Mouse (Mus musculus) midbrain, embryonic 15.5 days (tissue): ENCODE data around the gene Tapbp. TPM values are rescaled to one million over a fixed set of nuclear protein-coding genes. Genes with fewer than 3 reads are reported as not detected.

Experiments
- ATAC-seq: fragments of 200-750 bp; cut with Nextera tagmentation; replicated peaks from 2 replicates; pipeline ENCODE4 v1.8.0; 2017; ENCODE audit warnings: moderate TSS enrichment
- H3K27ac ChIP-seq: fragments of 300-500 bp; sonication (generic); 2 replicates; pipeline ENCODE4 v1.5.1; 2015; ENCODE audit warnings: mild to moderate bottlenecking, inconsistent platforms
- H3K27me3 ChIP-seq: fragments of 300-500 bp; sonication (generic); replicated peaks from 2 replicates; pipeline ENCODE4 v1.6.1; 2015; ENCODE audit warnings: inconsistent platforms
- H3K36me3 ChIP-seq: fragments of 300-500 bp; sonication (generic); replicated peaks from 2 replicates; pipeline ENCODE4 v1.6.1; 2015; ENCODE audit warnings: inconsistent platforms
- H3K4me1 ChIP-seq: fragments of 300-500 bp; sonication (generic); 2 replicates; pipeline ENCODE4 v1.6.1; 2015; ENCODE audit warnings: inconsistent platforms
- H3K4me2 ChIP-seq: fragments of 300-500 bp; sonication (generic); 2 replicates; pipeline ENCODE4 v1.6.1; 2015; ENCODE audit warnings: inconsistent platforms, mild to moderate bottlenecking, moderate library complexity
- H3K4me3 ChIP-seq: fragments of 300-500 bp; sonication (generic); 2 replicates; pipeline ENCODE4 v1.5.1; 2015; ENCODE audit warnings: mild to moderate bottlenecking, inconsistent platforms
- H3K9ac ChIP-seq: fragments of 300-500 bp; sonication (generic); 2 replicates; pipeline ENCODE4 v1.6.1; 2015; ENCODE audit warnings: mild to moderate bottlenecking, inconsistent platforms
- H3K9me3 ChIP-seq: fragments of 300-500 bp; sonication (generic); 2 replicates; pipeline ENCODE4 v1.6.1; 2016; ENCODE audit warnings: inconsistent platforms
- WGBS: fragments of 180-500 bp; shearing (Covaris S2); methylation state at CpG from one replicate; pipeline ENCODE4 v1.1.7; 2015; ENCODE audit warnings: mixed read lengths; 5-methylcytosine and 5-hydroxymethylcytosine counted together
- polyA plus RNA-seq: library from polyadenylated mRNA; unstranded; fragments of >200 nt; fragmentation: Nextera tagmentation; extraction: Ambion mirVana; gene quantifications from 2 replicates; pipeline ENCODE4 v1.2.1, GENCODE M21; 2015

The Tapbp gene
- polyA plus RNA-seq, 1 experiment from 2014 or later, result 23.6 TPM

- Histone ChIP-seq H3K36me3 (no peaks in the 10 kb centered on the region), H3K27ac (peak within 1 kb of the TSS; percentile 93), H3K4me3 (peak within 1 kb of the TSS; percentile 93), H3K9ac (peak within 1 kb of the TSS; percentile 89), H3K4me1 (peaks cover 26% of the 10 kb centered on the region), H3K9me3 (no peaks in the 10 kb centered on the region), H3K27me3 (no peaks in the 10 kb centered on the region), H3K4me2 (peak within 1 kb of the TSS; percentile 99)
- under 1% methylated on average over 80 of the region's 80 CpGs for WGBS
- peak; percentile 90 for ATAC-seq
Observed at GRCm38 (mm10) chr17:33929371-33930279, 13.9 kb downstream of the Tapbp start, which contains the start of gene Rgl2. Gene Rgl2 (plus strand): TSS chr17:33929543.

DNA sequence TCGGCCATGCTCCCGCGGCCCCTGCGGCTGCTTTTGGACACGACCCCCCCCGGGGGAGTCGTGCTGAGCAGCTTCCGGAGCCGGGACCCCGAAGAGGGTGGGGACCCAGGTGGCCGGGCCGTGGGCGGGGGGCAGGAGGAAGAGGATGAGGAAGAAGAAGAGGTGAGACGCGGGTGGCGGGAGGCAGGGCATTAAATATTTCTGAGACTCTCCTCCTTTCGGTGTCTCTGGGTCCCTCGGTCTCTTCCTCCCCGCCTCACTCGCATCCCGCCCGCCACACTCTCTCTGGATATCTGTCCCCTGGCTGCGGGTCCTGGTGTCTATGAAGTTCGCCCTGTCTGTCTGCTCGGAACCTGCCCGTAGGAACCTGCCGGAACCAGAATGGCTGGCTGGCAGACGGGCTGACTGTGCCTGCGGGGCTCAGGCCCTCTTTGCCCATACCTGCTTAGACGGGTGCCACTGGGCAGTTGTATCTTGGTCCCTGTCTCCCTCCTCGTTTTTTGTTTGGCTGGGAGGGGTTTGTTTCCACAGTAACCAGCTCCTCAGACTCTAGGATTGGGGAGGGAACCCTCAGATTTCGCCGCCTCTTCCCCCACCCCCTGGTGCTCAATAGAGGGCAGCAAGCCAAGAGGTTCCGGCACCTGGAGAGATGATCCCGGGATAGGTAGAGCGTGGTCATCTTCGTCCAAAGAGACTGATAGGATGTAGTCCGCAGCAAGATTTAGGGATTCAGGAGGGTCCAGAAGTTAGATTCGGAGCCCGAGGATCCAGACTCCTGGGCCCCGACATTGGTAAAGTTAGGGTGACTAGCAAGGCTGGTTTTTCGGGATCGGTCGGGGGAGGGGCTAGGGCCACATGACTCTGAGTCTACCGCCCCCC lies 14.8 kb downstream of the Tapbp start:
- Histone ChIP-seq H3K27me3 (no peaks in the 10 kb centered on the region), H3K9me3 (no peaks in the 10 kb centered on the region), H3K4me1 (peaks cover 26% of the 10 kb centered on the region), H3K9ac (peak overlapping the region; percentile 89), H3K36me3 (no peaks in the 10 kb centered on the region), H3K4me2 (peak overlapping the region; percentile 99), H3K27ac (peak overlapping the region; percentile 93), H3K4me3 (peak overlapping the region; percentile 93)
- no peak; the same call in 1 of the 2 replicates for ATAC-seq
- under 1% methylated on average over 45 of the region's 45 CpGs for whole genome bisulfite sequencing

DNA sequence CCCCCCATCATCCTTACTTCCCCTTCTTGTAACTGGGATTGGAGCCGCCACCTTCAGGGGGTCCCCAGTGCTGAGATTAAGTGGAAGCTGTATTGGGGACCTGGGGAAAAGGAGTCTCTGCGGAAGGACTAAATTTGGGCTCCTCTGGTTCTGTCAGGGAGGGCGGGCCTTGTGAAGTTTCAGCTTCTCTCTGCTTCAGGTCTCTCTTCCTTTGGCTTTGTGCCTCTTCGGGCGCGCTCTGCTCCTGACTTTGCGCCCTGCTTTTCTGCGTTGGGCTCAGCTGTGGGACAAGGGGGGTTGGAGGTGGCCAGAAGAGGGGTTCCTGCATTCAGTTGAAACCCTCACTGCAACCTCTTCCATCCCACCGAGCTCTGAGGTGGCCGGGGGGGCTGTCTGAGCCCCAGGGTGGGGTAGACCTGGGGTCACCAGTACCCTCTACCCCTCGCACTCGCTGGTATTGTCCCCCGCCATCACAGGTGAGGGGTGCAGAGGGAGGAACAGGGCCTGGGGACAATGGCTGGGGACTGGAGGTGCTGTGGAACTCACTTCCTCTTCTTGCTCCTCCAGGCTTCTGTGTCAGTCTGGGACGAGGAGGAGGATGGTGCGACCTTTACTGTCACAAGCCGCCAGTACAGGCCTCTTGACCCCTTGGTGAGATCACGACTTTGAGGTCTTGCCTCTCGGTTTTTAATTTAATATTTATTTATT lies 15.6 kb downstream of the Tapbp start:
- H3K36me3 ChIP-seq, result no peaks in the 10 kb centered on the region
- 34% methylated on average over 18 of the region's 18 CpGs for WGBS

DNA sequence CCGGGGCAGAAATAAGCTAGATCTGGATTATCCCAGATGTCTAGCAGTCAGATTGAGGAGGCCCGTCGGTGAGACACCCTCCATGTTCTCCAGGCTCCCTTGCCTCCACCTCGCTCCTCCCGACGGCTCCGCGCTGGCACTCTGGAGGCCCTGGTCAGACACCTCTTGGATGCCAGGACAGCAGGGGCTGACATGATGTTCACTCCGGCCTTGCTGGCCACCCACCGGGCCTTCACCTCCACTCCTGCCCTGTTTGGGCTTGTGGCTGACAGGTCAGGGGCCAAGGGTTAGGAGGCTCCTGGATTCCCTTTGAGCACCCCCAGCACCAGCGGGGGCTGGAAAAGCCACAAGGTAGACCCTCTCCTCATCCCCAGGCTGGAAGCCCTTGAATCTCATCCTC lies 16.2 kb downstream of the Tapbp start:
- no peak overlapping the region for H3K9ac ChIP-seq
- no peaks in the 10 kb centered on the region for H3K27me3 ChIP-seq
- H3K27ac ChIP-seq, result no peak overlapping the region
- no peaks in the 10 kb centered on the region for H3K9me3 ChIP-seq
- H3K4me2 ChIP-seq, result no peak overlapping the region
- 92% methylated on average over 11 of the region's 11 CpGs for WGBS
- peaks cover 26% of the 10 kb centered on the region for H3K4me1 ChIP-seq
- peaks cover 3% of the 10 kb centered on the region; the same call in 1 of the 2 replicates for H3K36me3 ChIP-seq
- no peak overlapping the region for H3K4me3 ChIP-seq
- ATAC-seq, result no peak

More for the DNA sequence above, 15.6 kb downstream of the Tapbp start:
- peak overlapping the region; percentile 93 for H3K4me3 ChIP-seq
- no peaks in the 10 kb centered on the region for H3K9me3 ChIP-seq
- no peaks in the 10 kb centered on the region for H3K27me3 ChIP-seq
- H3K4me2 ChIP-seq, result peak overlapping the region; percentile 99
- no peak for ATAC-seq
- peak overlapping the region; percentile 89 for H3K9ac ChIP-seq
- H3K4me1 ChIP-seq, result peaks cover 26% of the 10 kb centered on the region
- peak overlapping the region; percentile 93; the same call in 1 of the 2 replicates for H3K27ac ChIP-seq

GRCm38 (mm10) chr17:33932448-33932847 lies 16.7 kb downstream of the Tapbp start:
- ATAC-seq, result no peak
- 84% methylated on average over 14 of the region's 14 CpGs for WGBS
- peaks cover 8% of the 10 kb centered on the region; the same call in 1 of the 2 replicates for H3K36me3 ChIP-seq
- peaks cover 26% of the 10 kb centered on the region for H3K4me1 ChIP-seq
- no peaks in the 10 kb centered on the region for H3K27me3 ChIP-seq
- no peak overlapping the region for H3K4me2 ChIP-seq
- no peak overlapping the region for H3K9ac ChIP-seq
- no peak overlapping the region for H3K27ac ChIP-seq
- no peaks in the 10 kb centered on the region for H3K9me3 ChIP-seq
- no peak overlapping the region for H3K4me3 ChIP-seq

- Histone ChIP-seq H3K9me3 (no peaks in the 10 kb centered on the region), H3K4me2 (no peak overlapping the region), H3K4me1 (peaks cover 23% of the 10 kb centered on the region), H3K36me3 (peaks cover 10% of the 10 kb centered on the region; the same call in 1 of the 2 replicates), H3K27ac (no peak overlapping the region), H3K27me3 (no peaks in the 10 kb centered on the region), H3K9ac (no peak overlapping the region), H3K4me3 (no peak overlapping the region)
- 94% methylated on average over 15 of the region's 15 CpGs for WGBS
- ATAC-seq, result no peak
Observed at GRCm38 (mm10) chr17:33932970-33933369, 17.3 kb downstream of the Tapbp start.

DNA sequence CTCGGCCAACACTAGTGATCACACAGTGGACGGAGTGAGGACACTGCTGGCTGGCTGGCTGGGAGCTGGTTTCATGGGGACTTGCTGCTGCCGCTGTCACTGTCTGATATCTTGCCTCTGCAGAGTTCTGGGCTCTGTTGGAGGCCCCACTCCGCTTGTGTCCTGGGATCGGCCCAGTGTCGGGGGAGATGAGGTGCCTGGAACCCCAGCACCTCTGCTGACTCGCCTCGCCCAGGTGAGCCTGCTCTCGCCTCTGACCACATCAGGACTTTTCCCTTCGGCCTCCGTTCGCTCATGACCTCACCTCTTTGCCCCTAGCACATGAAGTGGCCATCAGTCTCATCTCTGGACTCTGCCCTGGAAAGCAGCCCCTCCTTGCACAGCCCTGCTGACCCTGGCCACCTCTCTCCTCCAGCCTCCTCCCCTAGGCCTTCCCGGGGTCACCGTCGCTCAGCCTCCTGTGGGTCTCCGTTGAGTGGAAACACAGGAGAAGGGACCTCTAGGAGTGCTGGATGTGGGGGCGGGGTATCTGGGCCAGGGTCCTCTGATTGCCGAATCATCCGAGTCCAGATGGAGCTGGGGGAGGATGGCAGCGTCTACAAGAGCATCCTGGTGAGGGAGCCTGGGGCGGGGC lies 19.8 kb downstream of the Tapbp start:
- Histone ChIP-seq H3K27ac (no peak overlapping the region), H3K4me1 (peaks cover 22% of the 10 kb centered on the region), H3K9ac (no peak overlapping the region), H3K9me3 (no peaks in the 10 kb centered on the region), H3K4me3 (no peak overlapping the region), H3K36me3 (peaks cover 10% of the 10 kb centered on the region; the same call in 1 of the 2 replicates), H3K27me3 (no peaks in the 10 kb centered on the region), H3K4me2 (no peak overlapping the region)
- 84% methylated on average over 21 of the region's 21 CpGs for WGBS
- ATAC-seq, result no peak

DNA sequence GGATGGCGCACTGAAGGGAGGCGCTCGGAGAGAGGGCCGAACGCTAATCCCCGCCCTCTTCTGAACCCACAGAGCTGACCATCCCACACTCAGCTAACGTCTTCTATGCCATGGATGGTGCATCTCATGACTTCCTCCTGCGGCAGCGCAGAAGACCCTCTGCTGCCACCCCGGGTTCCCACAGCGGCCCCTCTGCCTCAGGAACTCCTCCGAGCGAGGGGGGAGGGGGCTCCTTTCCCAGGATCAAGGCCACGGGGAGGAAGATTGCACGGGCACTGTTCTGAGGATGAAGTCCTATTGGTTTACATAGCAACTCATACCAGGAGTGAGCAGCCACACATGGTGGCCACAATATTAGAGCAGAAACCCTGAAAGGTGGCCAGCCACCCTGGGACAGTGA lies 21.3 kb downstream of the Tapbp start:
- no peaks in the 10 kb centered on the region for H3K27me3 ChIP-seq
- H3K4me1 ChIP-seq, result peaks cover 25% of the 10 kb centered on the region
- no peak overlapping the region for H3K4me3 ChIP-seq
- no peak for ATAC-seq
- H3K9ac ChIP-seq, result no peak overlapping the region
- H3K36me3 ChIP-seq, result peaks cover 10% of the 10 kb centered on the region; the same call in 1 of the 2 replicates
- WGBS, result 85% methylated on average over 15 of the region's 15 CpGs
- H3K4me2 ChIP-seq, result no peak overlapping the region
- no peak overlapping the region for H3K27ac ChIP-seq
- H3K9me3 ChIP-seq, result no peaks in the 10 kb centered on the region

GRCm38 (mm10) chr17:33938783-33939182 lies 23.1 kb downstream of the Tapbp start:
- ATAC-seq, result no peak
- Histone ChIP-seq H3K27ac (no peak overlapping the region), H3K4me2 (peak overlapping the region; percentile 93; the same call in 1 of the 2 replicates), H3K4me3 (peak overlapping the region; percentile 92), H3K4me1 (peaks cover 27% of the 10 kb centered on the region), H3K36me3 (peaks cover 20% of the 10 kb centered on the region; the same call in 1 of the 2 replicates), H3K9me3 (no peaks in the 10 kb centered on the region), H3K9ac (no peak overlapping the region), H3K27me3 (no peaks in the 10 kb centered on the region)
- 82% methylated on average over 11 of the region's 11 CpGs for WGBS

- peaks cover 27% of the 10 kb centered on the region for H3K4me1 ChIP-seq
- H3K9me3 ChIP-seq, result no peaks in the 10 kb centered on the region
- H3K4me3 ChIP-seq, result peak within 1 kb of the TSS; percentile 92
- WGBS, result under 1% methylated on average over 36 of the region's 36 CpGs
- no peaks in the 10 kb centered on the region for H3K27me3 ChIP-seq
- peak within 1 kb of the TSS; percentile 62 for H3K27ac ChIP-seq
- peak within 1 kb of the TSS; percentile 93 for H3K4me2 ChIP-seq
- H3K9ac ChIP-seq, result peak within 1 kb of the TSS; percentile 80
- peaks cover 20% of the 10 kb centered on the region; the same call in 1 of the 2 replicates for H3K36me3 ChIP-seq
- ATAC-seq, result peak; percentile 89
Observed at GRCm38 (mm10) chr17:33940206-33940805, 24.6 kb downstream of the Tapbp start, which contains the start of the genes Pfdn6 and Wdr46. Gene Pfdn6 (minus strand): TSS chr17:33940343. Gene Wdr46 (plus strand): TSS chr17:33940660.

- Histone ChIP-seq H3K9ac (peak overlapping the region; percentile 80), H3K36me3 (peaks cover 26% of the 10 kb centered on the region), H3K27me3 (no peaks in the 10 kb centered on the region), H3K4me3 (peak overlapping the region; percentile 92), H3K4me1 (peaks cover 27% of the 10 kb centered on the region), H3K9me3 (no peaks in the 10 kb centered on the region), H3K27ac (no peak overlapping the region), H3K4me2 (peak overlapping the region; percentile 93)
- ATAC-seq, result peak; percentile 12; the same call in 1 of the 2 replicates
- WGBS, result 2% methylated on average over 26 of the region's 26 CpGs
Observed at GRCm38 (mm10) chr17:33940981-33941380, 25.3 kb downstream of the Tapbp start.
